Mouse (Mus musculus) WW6 (cell line): ENCODE results near the gene Rabep2.
"Not testable (repeated sequence)": the region's sequence is repeated elsewhere in the genome, so short reads cannot be mapped to it uniquely, and the experiment has no call there.

Experiments
- DNase-seq: peaks from one replicate; pipeline ENCODE4 v3.0.0-alpha.2; 2013; ENCODE audit warnings: low read depth, low spot score

The Rabep2 gene

DNA sequence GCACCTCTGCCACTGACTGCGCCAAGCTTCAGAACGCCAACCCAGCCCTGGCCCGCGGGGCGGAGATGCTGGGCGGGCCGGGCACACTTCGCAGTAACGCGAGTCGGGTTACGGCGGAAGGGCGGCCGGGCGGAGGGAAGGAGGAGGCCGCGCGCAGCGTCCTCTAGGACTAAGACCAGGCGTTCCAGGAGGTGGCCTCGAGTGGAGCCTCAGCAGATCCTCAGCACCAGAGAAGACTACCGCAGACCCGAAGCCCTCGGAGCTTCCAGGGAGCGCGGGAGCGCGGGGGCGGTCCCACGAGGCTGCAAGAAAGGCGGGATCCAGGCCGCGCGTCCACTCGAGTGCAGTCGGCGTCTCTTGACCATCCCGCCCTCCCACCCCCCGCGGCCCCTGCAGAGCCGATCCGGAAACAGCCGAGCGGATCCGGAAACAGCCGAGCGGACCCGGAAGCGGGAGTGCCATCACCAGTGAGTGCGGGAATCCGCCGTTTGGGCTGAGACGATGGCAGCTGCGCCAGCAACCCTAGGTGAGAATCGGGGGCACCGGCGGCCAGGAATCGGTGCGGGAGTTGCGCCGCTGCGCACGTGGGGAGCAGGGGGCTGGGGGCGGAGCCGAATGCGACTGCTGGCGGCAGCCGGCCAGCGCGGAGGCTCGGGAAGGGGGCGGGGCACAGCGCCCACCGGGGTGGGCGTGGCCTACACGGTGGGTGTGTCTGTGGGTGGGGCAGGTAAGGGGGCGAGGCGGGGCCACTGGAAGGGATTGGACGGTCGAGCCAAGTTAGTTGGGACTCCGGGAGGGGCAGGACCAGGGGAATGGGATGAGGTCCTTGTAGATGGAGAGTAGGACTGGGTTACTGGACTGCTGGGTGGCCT, at the start of gene Rabep2:
TSS of gene Rabep2 (plus strand) at position 129 of the 872 bp plus-strand sequence.
- DNase-seq, result peak; percentile 52

GRCm38 (mm10) chr7:126383565-126383964, 45.0 kb upstream of the Rabep2 start:
- DNase-seq, result no peak

- no peak for DNase-seq
Observed at GRCm38 (mm10) chr7:126388185-126388584, 40.4 kb upstream of the Rabep2 start.

DNA sequence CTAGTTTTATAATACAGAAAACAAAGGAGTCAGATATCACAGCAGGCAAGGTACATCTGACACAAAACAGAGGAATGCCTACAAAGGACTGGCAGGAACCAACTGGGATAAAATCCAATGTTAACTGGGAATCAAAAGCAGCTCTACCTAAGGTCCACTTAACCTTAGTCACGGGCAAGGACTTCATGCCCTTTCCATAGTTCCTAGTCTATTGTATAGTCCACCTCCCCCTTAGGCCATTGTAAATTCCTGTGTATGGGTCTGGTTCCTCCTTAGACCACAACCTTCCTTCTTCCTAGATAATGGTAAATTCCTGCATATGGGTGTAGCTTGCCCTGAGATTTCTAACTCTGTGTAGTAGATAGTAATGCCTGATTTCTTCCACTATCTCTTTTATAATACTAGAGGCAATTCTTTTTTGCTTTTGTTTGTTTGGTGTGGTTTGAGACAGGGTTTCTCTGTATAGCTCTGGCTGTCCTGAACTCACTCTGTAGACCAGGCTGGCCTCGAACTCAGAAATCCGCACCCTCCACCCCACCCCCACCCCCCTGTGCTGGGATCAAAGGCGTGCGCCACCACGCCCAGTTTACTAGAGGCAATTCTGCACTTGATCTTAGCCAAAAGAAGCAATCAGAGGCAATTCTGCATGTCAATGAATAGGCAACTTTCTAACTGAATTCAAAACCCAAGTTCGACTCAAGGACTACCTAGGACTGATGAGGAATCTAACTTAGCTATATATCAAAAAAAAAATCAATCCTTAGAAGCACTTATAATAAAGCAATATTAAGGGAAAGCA, 36.3 kb upstream of the Rabep2 start:
- peak; percentile 81 for DNase-seq

DNA sequence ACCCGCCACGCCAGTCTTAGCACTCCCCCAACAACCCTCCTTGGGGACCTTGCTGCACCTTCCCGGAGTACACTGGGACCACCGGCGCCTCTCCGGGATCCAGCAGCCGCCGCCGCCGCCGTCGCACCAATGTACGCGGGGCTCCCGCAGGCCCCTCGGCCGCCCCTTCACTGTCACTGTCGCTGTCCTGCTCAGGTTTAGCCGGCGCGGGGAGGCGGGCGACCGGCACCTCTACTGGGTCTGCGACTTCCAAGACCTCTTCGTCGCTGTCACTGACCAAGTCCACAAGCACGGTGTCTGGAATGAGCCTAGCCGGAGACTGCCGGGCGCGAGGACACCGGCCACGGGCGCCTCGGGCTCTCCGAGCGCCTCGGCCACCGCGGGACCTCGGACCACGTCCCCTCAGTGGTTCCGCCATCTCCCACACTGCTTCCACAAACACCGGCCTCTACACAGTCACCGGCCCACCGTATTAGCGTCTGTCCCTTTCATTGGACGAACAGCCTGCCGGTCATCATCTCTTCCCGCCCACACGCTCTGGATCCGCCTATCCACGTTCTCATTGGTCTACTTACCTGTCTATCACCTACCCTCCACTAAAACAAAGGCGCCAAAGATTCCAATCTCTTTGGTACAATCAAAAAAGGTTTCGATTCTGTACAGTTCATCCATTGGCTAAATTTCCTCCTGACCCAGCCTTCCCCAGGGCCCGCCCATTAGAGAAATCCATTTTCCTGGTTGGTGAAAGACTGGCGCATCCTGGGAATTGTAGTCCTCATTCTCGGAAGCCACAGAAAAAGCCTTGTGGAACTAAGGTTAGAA, 32.0 kb upstream of the Rabep2 start, which contains the start of gene Nfatc2ip:
TSS of gene Nfatc2ip (minus strand) at position 440 of the 822 bp plus-strand sequence.
- DNase-seq, result peak; percentile 90

- DNase-seq, result no peak
Observed at GRCm38 (mm10) chr7:126397221-126397620, 31.3 kb upstream of the Rabep2 start.

DNA sequence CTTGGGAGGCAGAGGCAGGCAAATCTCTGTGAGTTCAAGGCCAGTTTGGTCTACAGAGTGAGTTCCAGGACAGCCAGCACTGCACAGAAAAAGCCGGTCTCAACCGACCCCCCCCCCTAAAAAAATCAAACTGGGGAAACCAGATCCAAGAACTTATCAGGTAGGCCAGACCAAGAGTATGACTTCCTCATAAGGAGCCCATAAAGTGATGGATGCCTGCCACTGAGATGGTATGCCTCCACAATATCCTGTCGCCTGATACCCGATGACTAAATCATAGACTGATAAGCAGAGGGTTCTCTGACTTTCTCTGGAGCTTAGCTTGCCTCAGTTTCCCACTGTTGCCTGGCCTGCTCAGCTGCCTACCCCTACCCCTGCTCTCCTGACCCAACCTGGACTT, 30.7 kb upstream of the Rabep2 start:
- DNase-seq, result no peak

DNA sequence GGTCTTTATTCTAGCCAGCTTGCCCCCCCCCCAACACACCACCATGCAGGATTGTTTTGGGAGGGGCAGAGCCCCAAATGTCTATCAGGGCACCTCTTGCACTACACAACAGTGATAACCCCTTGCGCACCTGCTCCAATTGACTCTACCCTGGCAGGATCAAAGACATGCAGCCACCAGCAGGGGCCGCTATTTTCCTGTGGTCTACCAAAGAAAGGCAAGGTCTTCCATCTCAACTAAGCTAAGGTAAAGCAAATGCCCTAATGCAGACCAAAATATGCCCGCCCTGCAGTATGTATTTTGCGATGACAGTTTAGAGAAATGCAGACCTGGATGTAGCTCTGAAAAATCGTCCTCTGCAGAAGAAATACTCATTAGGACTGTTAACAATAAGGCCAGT, 29.0 kb upstream of the Rabep2 start:
- no peak for DNase-seq

- DNase-seq, result not testable (repeated sequence)
Observed at GRCm38 (mm10) chr7:126402518-126402917, 26.0 kb upstream of the Rabep2 start.

GRCm38 (mm10) chr7:126408686-126409085, 19.9 kb upstream of the Rabep2 start:
- DNase-seq, result no peak

DNA sequence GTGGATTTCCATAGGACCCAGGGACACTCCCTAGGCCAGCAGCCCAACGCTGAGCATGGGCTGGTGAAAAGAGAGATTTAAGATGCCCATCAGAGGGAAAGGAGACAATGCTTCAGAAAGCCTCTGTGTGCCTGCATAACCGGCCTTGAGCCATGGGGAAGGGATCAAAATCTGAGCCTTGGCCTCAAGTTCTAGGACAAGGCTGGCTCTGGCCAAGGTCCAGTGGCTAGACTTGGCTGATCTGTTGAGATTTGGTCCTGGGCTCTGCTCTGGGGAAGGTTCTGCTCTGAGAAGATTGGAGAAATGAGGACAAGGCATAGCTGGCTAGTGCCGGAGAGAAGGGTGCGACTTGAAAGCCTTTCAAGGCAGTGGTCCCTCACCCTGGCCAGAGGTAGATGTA, 17.5 kb upstream of the Rabep2 start:
- DNase-seq, result no peak

DNA sequence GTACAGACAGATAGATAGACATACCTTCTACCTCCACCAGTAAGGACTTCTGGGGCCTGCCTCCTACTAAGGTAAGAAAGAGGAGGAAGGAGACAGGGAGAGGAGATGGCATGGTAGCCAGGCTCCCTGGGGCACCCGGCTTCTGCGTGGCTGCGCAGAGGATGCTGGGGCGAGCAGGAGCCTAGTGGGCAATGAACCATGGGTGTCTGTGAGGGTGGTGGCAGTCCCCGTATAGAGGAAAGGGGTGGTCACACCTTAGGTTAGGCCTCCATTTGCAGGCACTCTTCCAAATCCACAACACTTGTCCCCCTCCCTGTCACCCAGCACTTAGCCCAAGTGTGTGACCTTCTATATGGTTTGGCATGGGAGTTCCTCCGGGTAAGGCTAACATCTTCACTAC, 13.8 kb upstream of the Rabep2 start, which contains the start of gene Cd19:
TSS of gene Cd19 (minus strand) at position 165 of the 400 bp plus-strand sequence.
- no peak for DNase-seq

GRCm38 (mm10) chr7:126416615-126417014, 11.9 kb upstream of the Rabep2 start:
- no peak for DNase-seq

- DNase-seq, result no peak
Observed at GRCm38 (mm10) chr7:126417045-126417444, 11.5 kb upstream of the Rabep2 start.

DNA sequence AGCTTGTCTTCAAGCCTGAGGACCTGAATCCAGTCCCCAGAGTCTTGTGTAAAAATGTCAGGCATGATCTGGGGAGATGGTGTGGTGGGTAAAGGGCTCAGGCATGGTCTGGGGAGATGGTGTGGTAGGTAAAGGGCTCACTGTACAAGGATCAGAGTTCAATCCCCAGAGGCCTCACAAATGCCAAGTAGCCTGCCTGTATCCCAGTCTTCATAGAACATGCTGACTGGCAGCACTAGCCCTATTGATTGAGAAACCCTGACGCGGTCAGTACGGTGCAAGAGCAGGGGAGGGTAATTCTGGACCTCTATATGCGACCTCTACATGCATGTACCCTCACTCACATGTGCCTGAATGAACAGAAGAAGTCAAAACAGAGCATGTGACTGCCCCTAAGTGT, 11.0 kb upstream of the Rabep2 start:
- DNase-seq, result no peak

DNA sequence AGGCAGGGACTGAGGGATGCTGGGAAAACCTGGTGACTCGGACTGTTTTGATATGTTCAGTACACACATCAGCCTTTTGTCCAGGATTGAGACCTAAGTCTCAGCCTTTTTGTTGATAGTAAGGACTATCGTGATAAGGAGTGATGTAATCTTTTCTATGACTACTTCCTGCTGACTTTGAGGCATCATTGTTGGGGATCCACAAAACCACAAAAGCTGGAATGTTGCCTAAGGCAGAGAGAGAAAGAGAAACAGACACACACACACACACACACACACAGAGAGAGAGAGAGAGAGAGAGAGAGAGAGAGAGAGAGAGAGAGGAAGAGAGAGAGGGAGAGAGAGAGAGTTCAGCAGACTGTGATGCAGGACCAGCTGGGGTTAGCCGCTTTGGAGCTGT, 10.1 kb upstream of the Rabep2 start:
- no peak for DNase-seq

DNA sequence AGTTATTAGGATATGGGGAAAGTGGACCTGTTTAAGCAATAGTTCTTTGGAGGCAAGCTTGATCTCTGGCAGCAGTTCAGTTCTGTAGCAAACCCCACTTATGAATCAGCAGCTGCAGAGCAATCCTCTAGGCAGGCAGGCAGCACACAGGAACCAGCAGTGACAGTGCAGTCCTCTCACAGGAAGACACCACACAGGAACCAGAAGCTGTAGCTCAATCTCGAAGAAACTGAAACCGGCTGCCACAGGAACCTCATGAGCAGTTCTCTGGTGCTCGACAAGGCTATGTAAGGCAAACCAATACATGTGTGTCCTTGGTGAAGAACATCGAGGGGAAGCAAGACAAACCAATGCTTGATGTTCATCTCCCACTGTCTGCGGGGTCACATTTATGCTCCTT, 6.8 kb upstream of the Rabep2 start:
- no peak for DNase-seq

GRCm38 (mm10) chr7:126424161-126424560, 4.4 kb upstream of the Rabep2 start:
- no peak for DNase-seq

- DNase-seq, result peak; percentile 65
Observed at GRCm38 (mm10) chr7:126427323-126427860, 1.2 kb upstream of the Rabep2 start.

DNA sequence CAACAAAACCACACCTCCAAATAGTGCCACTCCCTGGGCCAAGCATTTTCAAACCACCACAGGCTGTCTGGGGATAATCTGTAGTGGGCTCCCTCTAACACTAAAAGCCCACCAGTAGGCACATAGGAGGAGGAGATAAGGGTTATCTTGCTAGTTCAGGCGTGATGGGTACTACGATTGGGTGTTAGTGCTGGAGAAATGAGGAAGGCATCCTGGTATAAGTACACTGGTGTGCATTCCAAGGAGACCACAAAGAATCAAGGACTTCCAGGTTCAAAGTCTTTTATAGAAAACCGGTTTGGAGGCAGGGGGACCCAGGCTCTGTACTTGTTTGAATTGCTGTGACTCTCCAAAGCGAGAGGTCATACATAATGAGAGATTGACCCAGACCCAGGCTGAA, 405 bp upstream of the Rabep2 start:
- no peak for DNase-seq

- DNase-seq, result no peak
Observed at GRCm38 (mm10) chr7:126429503-126429898, 942 bp downstream of the Rabep2 start.
